Mouse (Mus musculus): ENCODE data around the gene Krt7. TPM values are rescaled to one million over a fixed set of nuclear protein-coding genes. Genes with fewer than 3 reads are reported as not detected.

Krt7 gene
- polyA plus RNA-seq, 1 experiment from 2014 or later = 1.1 TPM

- H3K27me3 ChIP-seq (ENCODE audit: control insufficient read depth, insufficient read depth, low read depth, low read length) = no peaks in the 10 kb centered on the region
- 71% methylated on average over 5 of the region's 5 CpGs for WGBS
- no peak overlapping the region for H3K9ac ChIP-seq (ENCODE audit: low read depth, low read length)
- no peak for ATAC-seq
- H3K9me3 ChIP-seq (replicated peaks; ENCODE audit: control insufficient read depth, low read length, poor library complexity, severe bottlenecking) = no peaks in the 10 kb centered on the region
- no peaks in the 10 kb centered on the region for H3K4me1 ChIP-seq (ENCODE audit: control insufficient read depth, insufficient read depth, low read length)
- H3K4me3 ChIP-seq (ENCODE audit: low read depth, low read length) = no peak overlapping the region
- H3K27ac ChIP-seq (ENCODE audit: low read length) = no peak overlapping the region
- H3K4me2 ChIP-seq (ENCODE audit: low read length) = no peak overlapping the region
- H3K36me3 ChIP-seq (ENCODE audit: control insufficient read depth, insufficient read depth, low read length) = no peaks in the 10 kb centered on the region
These were observed 22.8 kb upstream of the Krt7 start for GRCm38 (mm10) chr15:101388034-101388541.

- H3K27ac ChIP-seq (ENCODE audit: low read length) = no peak overlapping the region
- H3K9ac ChIP-seq (ENCODE audit: low read depth, low read length) = no peak overlapping the region
- H3K9me3 ChIP-seq (replicated peaks; ENCODE audit: control insufficient read depth, low read length, poor library complexity, severe bottlenecking) = no peaks in the 10 kb centered on the region
- ATAC-seq = no peak
- H3K36me3 ChIP-seq (ENCODE audit: control insufficient read depth, insufficient read depth, low read length) = no peaks in the 10 kb centered on the region
- no peak overlapping the region for H3K4me3 ChIP-seq (ENCODE audit: low read depth, low read length)
- no peak overlapping the region for H3K4me2 ChIP-seq (ENCODE audit: low read length)
- no peaks in the 10 kb centered on the region for H3K4me1 ChIP-seq (ENCODE audit: control insufficient read depth, insufficient read depth, low read length)
- H3K27me3 ChIP-seq (ENCODE audit: control insufficient read depth, insufficient read depth, low read depth, low read length) = no peaks in the 10 kb centered on the region
- WGBS = 92% methylated on average over 5 of the region's 5 CpGs
These were observed 20.6 kb upstream of the Krt7 start for GRCm38 (mm10) chr15:101390203-101390602.

GRCm38 (mm10) chr15:101392251-101392650, 18.6 kb upstream of the Krt7 start:
- 80% methylated on average over 5 of the region's 5 CpGs for WGBS
- ATAC-seq = no peak
- Histone ChIP-seq H3K27me3 (ENCODE audit: control insufficient read depth, insufficient read depth, low read depth, low read length) (no peaks in the 10 kb centered on the region), H3K9me3 (replicated peaks; ENCODE audit: control insufficient read depth, low read length, poor library complexity, severe bottlenecking) (no peaks in the 10 kb centered on the region), H3K4me3 (ENCODE audit: low read depth, low read length) (no peak overlapping the region), H3K9ac (ENCODE audit: low read depth, low read length) (no peak overlapping the region), H3K36me3 (ENCODE audit: control insufficient read depth, insufficient read depth, low read length) (no peaks in the 10 kb centered on the region), H3K27ac (ENCODE audit: low read length) (no peak overlapping the region), H3K4me2 (ENCODE audit: low read length) (no peak overlapping the region), H3K4me1 (ENCODE audit: control insufficient read depth, insufficient read depth, low read length) (no peaks in the 10 kb centered on the region)

GRCm38 (mm10) chr15:101394908-101395307, 15.9 kb upstream of the Krt7 start:
- Histone ChIP-seq H3K36me3 (ENCODE audit: control insufficient read depth, insufficient read depth, low read length) (no peaks in the 10 kb centered on the region), H3K27ac (ENCODE audit: low read length) (no peak overlapping the region), H3K4me1 (ENCODE audit: control insufficient read depth, insufficient read depth, low read length) (no peaks in the 10 kb centered on the region), H3K27me3 (ENCODE audit: control insufficient read depth, insufficient read depth, low read depth, low read length) (no peaks in the 10 kb centered on the region), H3K4me3 (ENCODE audit: low read depth, low read length) (no peak overlapping the region), H3K9ac (ENCODE audit: low read depth, low read length) (no peak overlapping the region), H3K9me3 (replicated peaks; ENCODE audit: control insufficient read depth, low read length, poor library complexity, severe bottlenecking) (no peaks in the 10 kb centered on the region), H3K4me2 (ENCODE audit: low read length) (no peak overlapping the region)
- ATAC-seq = no peak
- WGBS = 67% methylated on average over 7 of the region's 7 CpGs

GRCm38 (mm10) chr15:101396466-101396865, 14.4 kb upstream of the Krt7 start:
- no peaks in the 10 kb centered on the region for H3K27me3 ChIP-seq (ENCODE audit: control insufficient read depth, insufficient read depth, low read depth, low read length)
- no peak overlapping the region for H3K27ac ChIP-seq (ENCODE audit: low read length)
- H3K9ac ChIP-seq (ENCODE audit: low read depth, low read length) = no peak overlapping the region
- no peak overlapping the region for H3K4me3 ChIP-seq (ENCODE audit: low read depth, low read length)
- no peaks in the 10 kb centered on the region for H3K4me1 ChIP-seq (ENCODE audit: control insufficient read depth, insufficient read depth, low read length)
- H3K36me3 ChIP-seq (ENCODE audit: control insufficient read depth, insufficient read depth, low read length) = no peaks in the 10 kb centered on the region
- 74% methylated on average over 7 of the region's 7 CpGs for WGBS
- no peaks in the 10 kb centered on the region for H3K9me3 ChIP-seq (replicated peaks; ENCODE audit: control insufficient read depth, low read length, poor library complexity, severe bottlenecking)
- H3K4me2 ChIP-seq (ENCODE audit: low read length) = no peak overlapping the region
- ATAC-seq = no peak

GRCm38 (mm10) chr15:101396921-101397320, 13.9 kb upstream of the Krt7 start:
- Histone ChIP-seq H3K27ac (ENCODE audit: low read length) (no peak overlapping the region), H3K4me1 (ENCODE audit: control insufficient read depth, insufficient read depth, low read length) (no peaks in the 10 kb centered on the region), H3K27me3 (ENCODE audit: control insufficient read depth, insufficient read depth, low read depth, low read length) (no peaks in the 10 kb centered on the region), H3K4me3 (ENCODE audit: low read depth, low read length) (no peak overlapping the region), H3K9me3 (replicated peaks; ENCODE audit: control insufficient read depth, low read length, poor library complexity, severe bottlenecking) (no peaks in the 10 kb centered on the region), H3K4me2 (ENCODE audit: low read length) (no peak overlapping the region), H3K9ac (ENCODE audit: low read depth, low read length) (no peak overlapping the region), H3K36me3 (ENCODE audit: control insufficient read depth, insufficient read depth, low read length) (no peaks in the 10 kb centered on the region)
- ATAC-seq = no peak
- 84% methylated on average over 3 of the region's 3 CpGs for WGBS

- H3K27ac ChIP-seq (ENCODE audit: low read length) = no peak overlapping the region
- no peak overlapping the region for H3K9ac ChIP-seq (ENCODE audit: low read depth, low read length)
- H3K9me3 ChIP-seq (replicated peaks; ENCODE audit: control insufficient read depth, low read length, poor library complexity, severe bottlenecking) = no peaks in the 10 kb centered on the region
- WGBS = 92% methylated on average over 2 of the region's 2 CpGs
- no peak overlapping the region for H3K4me2 ChIP-seq (ENCODE audit: low read length)
- no peaks in the 10 kb centered on the region for H3K36me3 ChIP-seq (ENCODE audit: control insufficient read depth, insufficient read depth, low read length)
- no peak overlapping the region for H3K4me3 ChIP-seq (ENCODE audit: low read depth, low read length)
- H3K4me1 ChIP-seq (ENCODE audit: control insufficient read depth, insufficient read depth, low read length) = no peaks in the 10 kb centered on the region
- H3K27me3 ChIP-seq (ENCODE audit: control insufficient read depth, insufficient read depth, low read depth, low read length) = no peaks in the 10 kb centered on the region
- ATAC-seq = no peak
These were observed 13.2 kb upstream of the Krt7 start for GRCm38 (mm10) chr15:101397683-101398082.

- no peak overlapping the region for H3K27ac ChIP-seq (ENCODE audit: low read length)
- H3K4me2 ChIP-seq (ENCODE audit: low read length) = no peak overlapping the region
- H3K36me3 ChIP-seq (ENCODE audit: control insufficient read depth, insufficient read depth, low read length) = no peaks in the 10 kb centered on the region
- H3K9ac ChIP-seq (ENCODE audit: low read depth, low read length) = no peak overlapping the region
- no peaks in the 10 kb centered on the region for H3K9me3 ChIP-seq (replicated peaks; ENCODE audit: control insufficient read depth, low read length, poor library complexity, severe bottlenecking)
- no peak for ATAC-seq
- no peaks in the 10 kb centered on the region for H3K4me1 ChIP-seq (ENCODE audit: control insufficient read depth, insufficient read depth, low read length)
- WGBS = 82% methylated on average over 8 of the region's 8 CpGs
- H3K4me3 ChIP-seq (ENCODE audit: low read depth, low read length) = no peak overlapping the region
- H3K27me3 ChIP-seq (ENCODE audit: control insufficient read depth, insufficient read depth, low read depth, low read length) = no peaks in the 10 kb centered on the region
These were observed 12.6 kb upstream of the Krt7 start for GRCm38 (mm10) chr15:101398269-101398668.

GRCm38 (mm10) chr15:101412188-101412587, 1.3 kb downstream of the Krt7 start:
- no peaks in the 10 kb centered on the region for H3K36me3 ChIP-seq (ENCODE audit: control insufficient read depth, insufficient read depth, low read length)
- ATAC-seq = no peak
- H3K4me1 ChIP-seq (ENCODE audit: control insufficient read depth, insufficient read depth, low read length) = no peaks in the 10 kb centered on the region
- no peak overlapping the region for H3K27ac ChIP-seq (ENCODE audit: low read length)
- no peak overlapping the region for H3K4me3 ChIP-seq (ENCODE audit: low read depth, low read length)
- no peak overlapping the region for H3K4me2 ChIP-seq (ENCODE audit: low read length)
- H3K27me3 ChIP-seq (ENCODE audit: control insufficient read depth, insufficient read depth, low read depth, low read length) = peaks cover 10% of the 10 kb centered on the region
- no peaks in the 10 kb centered on the region for H3K9me3 ChIP-seq (replicated peaks; ENCODE audit: control insufficient read depth, low read length, poor library complexity, severe bottlenecking)
- WGBS = 19% methylated on average over 31 of the region's 31 CpGs
- H3K9ac ChIP-seq (ENCODE audit: low read depth, low read length) = no peak overlapping the region

Measured in midbrain, embryonic 16.5 days (tissue).